Mouse (Mus musculus) embryonic facial prominence, embryonic 14.5 days (tissue): ENCODE results near the gene Gpr55. TPM values are rescaled to one million over a fixed set of nuclear protein-coding genes. Genes with fewer than 3 reads are reported as not detected.
A peak's percentile ranks its signal among the peaks of the same experiment; 100 is the strongest.

Experiments used
- ATAC-seq: fragments of 200-750 bp; cut with Nextera tagmentation; 2 replicates; pipeline ENCODE4 v1.8.0; 2017; ENCODE audit warnings: low read depth, moderate number of reproducible peaks, moderate TSS enrichment
- DNase-seq: peaks from one replicate; pipeline ENCODE4 v3.0.0-alpha.2; 2015; ENCODE audit warnings: low spot score
- H3K27ac ChIP-seq: fragments of 300-500 bp; sonication (generic); replicated peaks from 2 replicates; pipeline ENCODE4 v1.5.1; 2014; ENCODE audit warnings: low read depth, mild to moderate bottlenecking, low read length, moderate library complexity
- H3K27me3 ChIP-seq: fragments of 300-500 bp; sonication (generic); replicated peaks from 2 replicates; pipeline ENCODE4 v1.6.1; 2014; ENCODE audit warnings: low read length; ENCODE audit not compliant: control insufficient read depth, insufficient read depth
- H3K36me3 ChIP-seq: fragments of 300-500 bp; sonication (generic); 2 replicates; pipeline ENCODE4 v1.6.1; 2014; ENCODE audit warnings: low read length, mixed read lengths; ENCODE audit not compliant: control insufficient read depth, insufficient read depth
- H3K4me1 ChIP-seq: fragments of 300-500 bp; sonication (generic); 2 replicates; pipeline ENCODE4 v1.6.1; 2014; ENCODE audit warnings: antibody characterized with exemption, low read length; ENCODE audit not compliant: control insufficient read depth, insufficient read depth
- H3K4me2 ChIP-seq: fragments of 300-500 bp; sonication (generic); 2 replicates; pipeline ENCODE4 v1.6.1; 2014; ENCODE audit warnings: low read depth, mild to moderate bottlenecking, low read length, moderate library complexity, mixed read lengths
- H3K4me3 ChIP-seq: fragments of 300-500 bp; sonication (generic); 2 replicates; pipeline ENCODE4 v1.5.1; 2014; ENCODE audit warnings: low read depth, mild to moderate bottlenecking, low read length
- H3K9ac ChIP-seq: fragments of 300-500 bp; sonication (generic); 2 replicates; pipeline ENCODE4 v1.6.1; 2014; ENCODE audit warnings: low read depth, mild to moderate bottlenecking, low read length, moderate library complexity, mixed read lengths
- H3K9me3 ChIP-seq: fragments of 300-500 bp; sonication (generic); 2 replicates; pipeline ENCODE4 v1.6.1; 2016; ENCODE audit warnings: low read length; ENCODE audit not compliant: control insufficient read depth
- WGBS: fragments of 180-500 bp; shearing (Covaris S2); extraction: QIAGEN DNeasy Blood & Tissue Kit; methylation state at CpG from one replicate; pipeline ENCODE4 v1.1.7; 2014; 5-methylcytosine and 5-hydroxymethylcytosine counted together
- polyA plus RNA-seq: library from polyadenylated mRNA; unstranded; fragments of >200 nt; fragmentation: Nextera tagmentation; extraction: Ambion mirVana; gene quantifications from 2 replicates; pipeline ENCODE4 v1.2.1, GENCODE M21; 2014

Gpr55 gene
- polyA plus RNA-seq, 1 experiment from 2014 or later = not detected

DNA sequence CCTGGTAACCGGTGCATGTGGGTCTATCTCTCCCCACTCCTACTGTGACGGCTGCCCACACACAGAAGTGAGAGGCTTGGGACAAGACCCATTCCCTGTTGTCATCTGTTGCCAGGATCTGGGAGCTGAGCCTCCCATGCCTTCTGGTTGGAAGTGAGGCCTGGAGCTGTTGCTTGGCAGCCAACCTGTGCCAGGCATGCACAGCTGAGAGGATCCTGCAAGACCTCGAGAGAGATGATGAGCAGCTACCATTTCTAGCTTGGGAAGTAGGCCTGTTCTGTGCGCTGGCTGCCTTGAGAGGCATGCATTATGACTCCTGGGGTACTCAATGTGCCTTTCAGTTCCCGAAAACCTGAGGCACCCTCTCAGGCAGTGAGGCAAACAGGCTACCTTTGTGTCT lies 29.6 kb downstream of the Gpr55 start:
- no peaks in the 10 kb centered on the region for H3K9me3 ChIP-seq
- WGBS = 81% methylated on average over 5 of the region's 5 CpGs
- H3K27ac ChIP-seq = no peak overlapping the region
- no peak overlapping the region for H3K4me3 ChIP-seq
- no peaks in the 10 kb centered on the region for H3K36me3 ChIP-seq
- peaks cover 15% of the 10 kb centered on the region; the same call in 1 of the 2 replicates for H3K4me1 ChIP-seq
- no peak for ATAC-seq
- H3K9ac ChIP-seq = no peak overlapping the region
- DNase-seq = no peak
- no peak overlapping the region for H3K4me2 ChIP-seq
- no peaks in the 10 kb centered on the region for H3K27me3 ChIP-seq

DNA sequence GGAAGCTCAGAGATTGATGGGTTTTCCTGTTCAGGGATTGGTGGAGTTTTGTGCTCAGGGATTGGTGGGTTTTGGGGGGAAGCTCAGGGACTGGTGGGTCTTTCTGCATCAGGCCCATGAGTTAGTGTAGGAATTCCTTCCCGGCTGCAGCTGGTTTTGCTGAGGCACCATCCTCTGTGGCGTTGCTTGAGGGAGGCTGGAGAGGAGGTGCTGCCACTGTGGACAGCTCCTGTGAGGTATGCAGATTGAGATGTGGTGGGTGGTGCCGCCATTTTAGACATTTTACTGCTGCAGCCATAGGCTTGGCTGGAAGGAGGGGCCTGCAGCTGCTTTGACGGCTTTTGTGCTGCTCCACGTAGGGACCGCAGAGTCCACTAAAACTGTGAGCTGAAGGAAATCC lies 31.4 kb downstream of the Gpr55 start:
- 67% methylated on average over 6 of the region's 6 CpGs for WGBS
- Histone ChIP-seq H3K9ac (no peak overlapping the region), H3K4me2 (no peak overlapping the region), H3K4me1 (peaks cover 15% of the 10 kb centered on the region; the same call in 1 of the 2 replicates), H3K27me3 (no peaks in the 10 kb centered on the region), H3K36me3 (no peaks in the 10 kb centered on the region), H3K4me3 (no peak overlapping the region), H3K27ac (no peak overlapping the region), H3K9me3 (no peaks in the 10 kb centered on the region)
- ATAC-seq = no peak
- no peak for DNase-seq

DNA sequence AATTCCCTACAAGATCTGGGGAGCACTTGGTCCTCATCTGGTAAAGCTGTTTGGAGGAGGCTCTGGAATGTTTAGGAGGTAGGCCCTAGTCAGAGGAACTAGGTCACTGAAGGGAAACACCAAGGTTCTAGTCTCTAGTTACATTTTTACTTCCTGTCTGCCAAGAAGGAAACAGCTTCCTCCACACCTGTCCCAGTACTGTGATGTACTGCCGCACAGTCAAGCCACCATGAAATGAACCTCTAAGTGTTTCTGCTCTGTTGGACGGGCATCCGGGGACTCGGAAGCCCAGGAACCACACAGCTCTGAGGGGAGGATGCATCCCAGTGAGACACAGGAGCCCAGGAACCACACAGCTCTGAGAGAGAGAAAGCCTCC lies 32.1 kb downstream of the Gpr55 start:
- DNase-seq (no peak), ATAC-seq (peak; percentile 60)
- Histone ChIP-seq H3K4me1 (peaks cover 15% of the 10 kb centered on the region; the same call in 1 of the 2 replicates), H3K4me2 (no peak overlapping the region), H3K27ac (peak overlapping the region; percentile 39; the same call in 1 of the 2 replicates), H3K27me3 (no peaks in the 10 kb centered on the region), H3K4me3 (no peak overlapping the region), H3K36me3 (no peaks in the 10 kb centered on the region), H3K9ac (no peak overlapping the region), H3K9me3 (no peaks in the 10 kb centered on the region)
- WGBS = 72% methylated on average over 4 of the region's 4 CpGs

DNA sequence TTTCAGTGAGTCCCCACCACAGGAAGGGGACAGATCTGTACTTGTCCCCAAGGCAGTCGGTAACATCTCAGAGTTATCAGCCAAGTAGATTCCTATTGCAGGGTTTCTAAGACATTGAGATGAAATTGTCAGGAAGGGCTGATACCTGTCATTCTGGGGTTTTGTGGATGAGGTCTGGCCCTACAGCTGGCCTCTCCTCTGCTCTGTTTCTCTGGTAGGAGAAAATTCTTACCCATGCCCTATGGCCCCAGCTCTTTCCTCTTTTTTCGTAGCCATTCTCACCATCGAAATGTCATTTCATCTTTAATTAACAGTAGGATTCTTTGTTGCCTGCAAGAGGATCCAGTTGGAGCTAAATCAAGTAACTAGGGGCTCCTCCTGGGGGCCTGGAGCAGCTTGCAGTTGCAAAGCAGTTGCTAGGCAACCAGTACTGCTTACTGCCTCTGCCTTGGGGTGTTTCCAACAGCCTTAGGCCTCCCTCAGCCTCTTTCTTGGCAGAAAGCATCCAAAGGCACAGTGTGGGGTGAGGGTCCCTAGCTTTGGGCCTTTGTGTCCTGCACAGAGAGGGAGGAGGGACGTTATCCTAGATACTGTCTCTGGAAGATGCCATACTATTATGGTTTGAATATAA lies 32.6 kb downstream of the Gpr55 start, which contains the start of gene 4933407L21Rik:
TSS of gene 4933407L21Rik (plus strand) at position 427 of the 631 bp plus-strand sequence.
- no peak within 1 kb of the TSS for H3K4me2 ChIP-seq
- no peak within 1 kb of the TSS for H3K4me3 ChIP-seq
- DNase-seq (peak; percentile 93), ATAC-seq (peak; percentile 88)
- H3K4me1 ChIP-seq = peaks cover 11% of the 10 kb centered on the region; the same call in 1 of the 2 replicates
- no peaks in the 10 kb centered on the region for H3K27me3 ChIP-seq
- no peaks in the 10 kb centered on the region for H3K36me3 ChIP-seq
- WGBS = 37% methylated on average over 4 of the region's 4 CpGs
- H3K9ac ChIP-seq = peak within 1 kb of the TSS; percentile 37; the same call in 1 of the 2 replicates
- H3K9me3 ChIP-seq = no peaks in the 10 kb centered on the region
- H3K27ac ChIP-seq = peak within 1 kb of the TSS; percentile 44; the same call in 1 of the 2 replicates

DNA sequence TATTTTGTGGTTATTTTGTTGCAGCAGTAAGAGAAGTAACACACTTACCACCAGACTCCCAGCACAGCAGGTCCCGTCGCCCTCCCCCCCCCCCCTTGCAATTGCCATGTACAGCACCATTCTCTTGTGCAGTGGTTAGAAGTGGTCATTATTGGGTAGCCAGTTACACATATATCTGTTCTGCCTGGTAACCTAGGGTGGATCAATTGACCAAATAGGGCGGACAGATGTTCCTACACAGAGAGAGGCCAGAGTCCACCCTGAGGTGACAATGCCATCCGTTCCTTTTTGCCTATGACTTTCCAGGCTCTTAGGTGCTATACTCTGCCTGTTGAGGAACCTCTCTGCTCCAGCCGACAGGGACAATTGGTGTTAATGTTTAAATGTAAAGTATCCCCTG lies 35.6 kb downstream of the Gpr55 start:
- no peak overlapping the region for H3K4me3 ChIP-seq
- no peaks in the 10 kb centered on the region for H3K36me3 ChIP-seq
- no peak for DNase-seq
- peaks cover 11% of the 10 kb centered on the region; the same call in 1 of the 2 replicates for H3K4me1 ChIP-seq
- no peak overlapping the region for H3K4me2 ChIP-seq
- no peak overlapping the region for H3K9ac ChIP-seq
- H3K27ac ChIP-seq = no peak overlapping the region
- no peak for ATAC-seq
- WGBS = 77% methylated on average over 4 of the region's 5 CpGs
- H3K27me3 ChIP-seq = no peaks in the 10 kb centered on the region
- H3K9me3 ChIP-seq = no peaks in the 10 kb centered on the region

DNA sequence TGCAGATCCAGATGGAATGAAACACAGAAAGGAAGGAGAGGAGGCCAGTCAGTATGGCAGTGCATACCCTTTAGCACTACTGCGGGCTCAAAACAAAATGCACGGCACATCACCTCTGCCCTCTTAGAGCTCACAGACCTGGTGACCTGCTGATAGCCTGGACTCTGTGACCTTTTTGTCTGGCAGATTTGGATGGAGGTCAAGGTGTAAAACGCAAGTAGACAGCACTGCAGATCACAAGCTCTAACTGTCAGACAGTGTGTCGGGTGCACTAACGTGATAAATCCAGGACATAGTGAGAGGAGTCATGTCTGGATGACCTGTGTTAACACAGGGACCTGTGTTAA lies 38.0 kb downstream of the Gpr55 start:
- 70% methylated on average over 5 of the region's 5 CpGs for WGBS
- H3K9ac ChIP-seq = no peak overlapping the region
- H3K4me3 ChIP-seq = no peak overlapping the region
- ATAC-seq = no peak
- no peak overlapping the region for H3K4me2 ChIP-seq
- H3K4me1 ChIP-seq = peaks cover 3% of the 10 kb centered on the region; the same call in 1 of the 2 replicates
- DNase-seq = no peak
- no peaks in the 10 kb centered on the region for H3K36me3 ChIP-seq
- no peaks in the 10 kb centered on the region for H3K27me3 ChIP-seq
- no peak overlapping the region for H3K27ac ChIP-seq
- H3K9me3 ChIP-seq = no peaks in the 10 kb centered on the region

DNA sequence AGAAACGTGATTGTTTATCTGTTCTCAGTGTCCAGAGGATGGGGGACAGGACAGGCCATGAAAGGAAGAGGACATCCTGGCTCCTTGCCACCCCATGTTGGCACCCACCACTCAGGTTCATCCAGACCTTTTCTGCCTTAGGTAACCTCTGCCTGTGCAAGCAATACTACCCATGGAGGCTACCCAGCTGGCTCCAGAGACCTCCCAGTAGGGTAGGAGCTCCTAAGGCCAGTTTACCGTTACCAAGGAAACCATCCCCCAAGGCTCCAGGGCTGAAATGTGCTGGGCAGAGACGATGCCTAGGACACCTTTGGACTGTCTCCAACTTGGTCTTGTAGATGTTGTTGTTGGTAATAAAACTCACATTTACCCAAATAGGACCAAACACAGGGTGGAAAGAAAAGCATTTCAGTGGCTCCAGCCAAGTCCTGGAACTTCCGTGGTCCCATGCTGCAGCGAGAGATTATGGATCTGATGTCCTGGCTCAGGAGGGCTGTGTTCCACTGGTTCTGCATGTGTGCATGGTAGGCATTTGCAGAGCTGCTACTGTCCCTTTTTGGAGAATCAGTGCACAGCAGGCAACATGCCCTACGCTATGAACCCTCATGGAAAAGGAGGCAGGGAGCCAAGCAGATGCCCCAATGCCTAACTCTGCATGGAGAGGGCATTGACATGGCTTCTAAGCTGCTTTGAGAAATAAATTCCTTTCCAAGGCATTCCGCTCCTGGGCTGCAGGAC lies 38.5 kb downstream of the Gpr55 start:
- WGBS = 63% methylated on average over 7 of the region's 7 CpGs
- H3K27me3 ChIP-seq = no peaks in the 10 kb centered on the region
- no peak overlapping the region for H3K4me2 ChIP-seq
- ATAC-seq = no peak
- H3K4me3 ChIP-seq = no peak overlapping the region
- peak; percentile 31 for DNase-seq
- no peaks in the 10 kb centered on the region for H3K9me3 ChIP-seq
- H3K9ac ChIP-seq = no peak overlapping the region
- H3K4me1 ChIP-seq = no peaks in the 10 kb centered on the region
- no peaks in the 10 kb centered on the region for H3K36me3 ChIP-seq
- no peak overlapping the region for H3K27ac ChIP-seq

DNA sequence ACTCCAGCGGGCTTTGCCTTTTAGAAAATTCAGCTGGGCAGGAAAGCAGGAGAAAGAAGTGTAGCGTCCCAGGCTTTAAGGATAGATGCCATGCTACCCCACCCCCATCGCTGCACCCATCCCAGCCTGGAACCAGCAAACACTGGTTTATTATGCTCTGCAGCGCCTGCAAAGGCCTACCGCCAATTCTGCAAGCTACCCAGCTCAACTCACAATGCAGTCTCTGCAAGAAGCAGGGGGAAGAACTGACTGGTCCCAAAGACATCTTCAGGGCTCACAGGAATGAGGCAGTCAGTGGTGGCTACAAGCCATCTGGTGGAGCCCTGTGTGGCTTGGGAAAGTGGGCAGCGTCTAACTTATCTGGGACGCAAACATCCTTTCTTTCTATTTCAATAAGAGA lies 39.1 kb downstream of the Gpr55 start:
- no peak for ATAC-seq
- WGBS = 83% methylated on average over 7 of the region's 7 CpGs
- no peak for DNase-seq

More for the DNA sequence above, 39.1 kb downstream of the Gpr55 start:
- H3K27ac ChIP-seq = no peak overlapping the region
- no peaks in the 10 kb centered on the region for H3K27me3 ChIP-seq
- no peaks in the 10 kb centered on the region for H3K9me3 ChIP-seq
- H3K4me3 ChIP-seq = no peak overlapping the region
- no peaks in the 10 kb centered on the region for H3K36me3 ChIP-seq
- no peak overlapping the region for H3K4me2 ChIP-seq
- H3K9ac ChIP-seq = no peak overlapping the region
- H3K4me1 ChIP-seq = no peaks in the 10 kb centered on the region
